Mouse (Mus musculus): Measurements from ENCODE around the gene Ltf.

The Ltf gene

GRCm38 (mm10) chr9:111087960-111088359, 68.9 kb downstream of the Ltf start:
- CTCF ChIA-PET = no interaction called here

DNA sequence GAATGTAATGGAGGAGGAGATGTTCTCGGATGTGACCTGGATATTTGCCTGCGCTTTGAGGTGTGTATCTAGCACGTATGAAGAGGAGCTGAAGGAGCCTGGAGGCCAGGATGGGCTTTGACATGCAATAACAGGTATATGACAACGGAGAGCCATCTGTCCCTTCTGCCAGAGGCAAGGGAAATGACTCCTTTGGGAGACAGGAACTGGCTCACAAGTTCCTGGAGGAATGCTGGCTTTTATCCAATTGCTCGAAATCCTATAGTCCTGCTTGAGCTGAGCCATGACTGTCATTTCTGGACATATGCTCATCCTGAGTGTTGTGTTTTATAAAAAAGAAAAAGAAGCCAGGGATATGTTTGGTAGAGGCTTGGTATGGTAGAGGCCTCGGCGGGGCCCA, 69.8 kb downstream of the Ltf start:
- CTCF ChIA-PET = no interaction called here
